Mouse (Mus musculus) gastrocnemius, postnatal 10 days (tissue): ENCODE data around the gene Olfr474. TPM values are rescaled to one million over a fixed set of nuclear protein-coding genes. Genes with fewer than 3 reads are reported as not detected.
"Not testable (repeated sequence)": the region's sequence is repeated elsewhere in the genome, so short reads cannot be mapped to it uniquely, and the experiment has no call there.

Source experiments
- DNase-seq: peaks from one replicate; pipeline ENCODE4 v3.0.0; 2021; ENCODE audit warnings: mixed read lengths
- long read RNA-seq, 2 experiments: library from polyadenylated mRNA; stranded (forward); transcript quantifications; one replicate each; pipeline ENCODE4 v2.0.0; 2021
- total RNA-seq, 2 experiments: library from RNA; stranded (reverse); gene quantifications; 2 replicates each; pipeline ENCODE4 v1.2.3; 2021

Gene Olfr474
- total RNA-seq = not detected
- long read RNA-seq, experiment 1 = 0 reads
- long read RNA-seq, experiment 2 = 0 reads

GRCm38 (mm10) chr7:107954343-107954742 lies at the start of gene Olfr474:
TSS of gene Olfr474 (plus strand) at chr7:107954643.
- DNase-seq = no peak

GRCm38 (mm10) chr7:107930146-107930545 lies 24.3 kb upstream of the Olfr474 start, which contains the start of gene Olfr473:
TSS of gene Olfr473 (plus strand) at chr7:107930446.
- no peak for DNase-seq

- not testable (repeated sequence) for DNase-seq
These were observed 1.9 kb upstream of the Olfr474 start for GRCm38 (mm10) chr7:107952539-107952938.

- DNase-seq = no peak
These were observed 10.1 kb downstream of the Olfr474 start, which contains the start of gene Olfr476 for GRCm38 (mm10) chr7:107964503-107964902. TSS of gene Olfr476 (plus strand) at chr7:107964803.

- no peak for DNase-seq
These were observed 31.9 kb downstream of the Olfr474 start, which contains the start of gene Olfr477 for GRCm38 (mm10) chr7:107986393-107986792. TSS of gene Olfr477 (plus strand) at chr7:107986693.

Other genes starting within 250 kb of the Olfr474 start
- under 1 TPM; 0.20 to 0.54 TPM for gene Cyb5r2, start 196.6 kb upstream of the Olfr474 start, total RNA-seq
- not detected for gene Ovch2, start 153.4 kb upstream of the Olfr474 start, total RNA-seq
- not detected for gene Olfr467, start 142.4 kb upstream of the Olfr474 start, total RNA-seq
- gene Olfr469, start 129.1 kb upstream of the Olfr474 start, total RNA-seq = not detected
- not detected for gene Olfr470, start 107.2 kb upstream of the Olfr474 start, total RNA-seq
- gene Olfr472, start 56.7 kb upstream of the Olfr474 start, total RNA-seq = under 1 TPM in 1 of 2 experiments, not detected in 1; 0.05 TPM
- gene Olfr473, start 24.2 kb upstream of the Olfr474 start, total RNA-seq = not detected
- gene Olfr476, start 10.2 kb downstream of the Olfr474 start, total RNA-seq = not detected
- not detected for gene Olfr477, start 32.0 kb downstream of the Olfr474 start, total RNA-seq
- gene Olfr478, start 79.3 kb downstream of the Olfr474 start, total RNA-seq = not detected
- not detected for gene Olfr479, start 96.0 kb downstream of the Olfr474 start, total RNA-seq
- gene Olfr480, start 112.7 kb downstream of the Olfr474 start, total RNA-seq = not detected
- not detected for gene Olfr481, start 125.2 kb downstream of the Olfr474 start, total RNA-seq
- 1 to 10 TPM in 1 of 2 experiments, under 1 TPM in 1; 0.63 to 1.0 TPM for gene Olfr482, start 142.9 kb downstream of the Olfr474 start, total RNA-seq
- gene Olfr483, start 146.2 kb downstream of the Olfr474 start, total RNA-seq = not detected
- gene Olfr484, start 172.8 kb downstream of the Olfr474 start, total RNA-seq = not detected
- gene Olfr485, start 205.2 kb downstream of the Olfr474 start, total RNA-seq = not detected
- gene Olfr486, start 218.1 kb downstream of the Olfr474 start, total RNA-seq = not detected